Mouse (Mus musculus) hindbrain, embryonic 16.5 days (tissue): Measurements from ENCODE around the gene Rpp25. TPM values are rescaled to one million over a fixed set of nuclear protein-coding genes. Genes with fewer than 3 reads are reported as not detected.

Experiments used
- polyA plus RNA-seq: library from polyadenylated mRNA; unstranded; fragments of >200 nt; fragmentation: Nextera tagmentation; extraction: Ambion mirVana; gene quantifications from 2 replicates; pipeline ENCODE4 v1.2.1, GENCODE M21; 2015

Rpp25 gene
- polyA plus RNA-seq, 1 experiment from 2014 or later = 21.0 TPM

Other genes starting within 250 kb of the Rpp25 start
- gene 1700017B05Rik, start 241.4 kb upstream of the Rpp25 start, polyA plus RNA-seq = 3.9 and 5.4 TPM in 2 replicates
- 19.4 and 20.5 TPM in 2 replicates for gene Ppcdc, start 63.9 kb upstream of the Rpp25 start, polyA plus RNA-seq
- gene Scamp5, start 36.0 kb upstream of the Rpp25 start, polyA plus RNA-seq = 165 and 168 TPM in 2 replicates
- 890 and 1,047 TPM in 2 replicates for gene Cox5a, start 17.2 kb downstream of the Rpp25 start, polyA plus RNA-seq
- gene Fam219b, start 33.5 kb downstream of the Rpp25 start, polyA plus RNA-seq = 23.6 and 24.4 TPM in 2 replicates
- gene Mpi, start 48.7 kb downstream of the Rpp25 start, polyA plus RNA-seq = 75.3 and 80.5 TPM in 2 replicates
- gene Scamp2, start 56.9 kb downstream of the Rpp25 start, polyA plus RNA-seq = 49.4 and 50.1 TPM in 2 replicates
- 32.0 and 33.9 TPM in 2 replicates for gene Ulk3, start 85.4 kb downstream of the Rpp25 start, polyA plus RNA-seq
- 0.18 and 0.49 TPM in 2 replicates for gene Cplx3, start 102.3 kb downstream of the Rpp25 start, polyA plus RNA-seq
- not detected in 2 replicates for gene Lman1l, start 116.7 kb downstream of the Rpp25 start, polyA plus RNA-seq
- gene Csk, start 149.6 kb downstream of the Rpp25 start, polyA plus RNA-seq = 49.0 and 58.4 TPM in 2 replicates
- not detected in 2 replicates for gene Cyp1a2, start 179.7 kb downstream of the Rpp25 start, polyA plus RNA-seq
- gene Cyp1a1, start 183.9 kb downstream of the Rpp25 start, polyA plus RNA-seq = 0.13 and 0.26 TPM in 2 replicates
- 29.7 and 31.9 TPM in 2 replicates for gene Edc3, start 204.5 kb downstream of the Rpp25 start, polyA plus RNA-seq